Mouse (Mus musculus) liver, embryonic 14.5 days (tissue): ENCODE measurements around the gene Ppp1r14b. TPM values are rescaled to one million over a fixed set of nuclear protein-coding genes. Genes with fewer than 3 reads are reported as not detected.
A peak's percentile ranks its signal among the peaks of the same experiment; 100 is the strongest.

ENCODE experiments used
- ATAC-seq: fragments of 200-750 bp; cut with Nextera tagmentation; 2 replicates; pipeline ENCODE4 v1.8.0; 2017; ENCODE audit warnings: moderate number of reproducible peaks, mild to moderate bottlenecking, moderate library complexity; ENCODE audit not compliant: insufficient read depth
- DNase-seq, 3 experiments: peaks; one replicate each; pipeline ENCODE4 v3.0.0-alpha.2; 2012 to 2013; ENCODE audit warnings: low read depth in 3 of 3, low spot score in 3 of 3
- H3K27ac ChIP-seq: fragments of 300-500 bp; sonication (generic); 2 replicates; pipeline ENCODE4 v1.5.1; 2014; ENCODE audit warnings: moderate library complexity, mild to moderate bottlenecking, control low read depth, inconsistent platforms
- H3K27me3 ChIP-seq: fragments of 300-500 bp; sonication (generic); 2 replicates; pipeline ENCODE4 v1.6.1; 2014; ENCODE audit warnings: mild to moderate bottlenecking, low read length, moderate library complexity; ENCODE audit not compliant: control insufficient read depth, insufficient read depth
- H3K36me3 ChIP-seq: fragments of 300-500 bp; sonication (generic); replicated peaks from 2 replicates; pipeline ENCODE4 v1.6.1; 2014; ENCODE audit warnings: low read depth; ENCODE audit not compliant: control insufficient read depth, insufficient read depth
- H3K4me1 ChIP-seq, 2 experiments: fragments of 200-500 bp in 1 of 2; fragments of 300-500 bp in 1 of 2; sonication (generic) in 1 of 2; replicated peaks; 2 replicates each; pipeline ENCODE4 v1.6.1; 2012 to 2014; ENCODE audit warnings: antibody characterized with exemption in 1 of 2, inconsistent platforms in 1 of 2, low read length in 1 of 2; ENCODE audit not compliant: control insufficient read depth in 2 of 2, insufficient read depth in 2 of 2
- H3K4me2 ChIP-seq: fragments of 300-500 bp; sonication (generic); 2 replicates; pipeline ENCODE4 v1.6.1; 2014; ENCODE audit warnings: low read depth, mild to moderate bottlenecking, control low read depth, moderate library complexity
- H3K4me3 ChIP-seq, 2 experiments: fragments of 200-500 bp in 1 of 2; fragments of 300-500 bp in 1 of 2; sonication (generic) in 1 of 2; 2 replicates each; pipeline ENCODE4 v1.5.1; 2012 to 2014; ENCODE audit warnings: low read depth in 2 of 2, low read length in 2 of 2, mild to moderate bottlenecking in 2 of 2, control low read depth in 1 of 2, inconsistent platforms in 1 of 2, moderate library complexity in 1 of 2; ENCODE audit not compliant: insufficient read depth in 1 of 2
- H3K9ac ChIP-seq: fragments of 300-500 bp; sonication (generic); replicated peaks from 2 replicates; pipeline ENCODE4 v1.6.1; 2014; ENCODE audit warnings: mild to moderate bottlenecking, control low read depth, moderate library complexity
- H3K9me3 ChIP-seq: fragments of 300-500 bp; sonication (generic); 2 replicates; pipeline ENCODE4 v1.6.1; 2016; ENCODE audit warnings: low read length, mixed read lengths; ENCODE audit not compliant: control insufficient read depth
- CTCF ChIP-seq: IDR thresholded peaks from 2 replicates; pipeline ENCODE4 v1.5.1; 2016; ENCODE audit warnings: antibody characterized with exemption, low read depth, control low read depth
- EP300 ChIP-seq: IDR thresholded peaks from 2 replicates; pipeline ENCODE4 v1.6.1; 2016; ENCODE audit warnings: antibody characterized with exemption, low read depth
- WGBS: fragments of 180-500 bp; shearing (Covaris S2); extraction: QIAGEN DNeasy Blood & Tissue Kit; methylation state at CpG from one replicate; pipeline ENCODE4 v1.1.7; 2014; ENCODE audit not compliant: insufficient replicate concordance; 5-methylcytosine and 5-hydroxymethylcytosine counted together
- polyA plus RNA-seq, 2 experiments: library from polyadenylated mRNA; depleted of rRNA in 1 of 2; stranded (reverse) in 1 of 2; unstranded in 1 of 2; fragments of >200 nt; fragmentation: Nextera tagmentation in 1 of 2; extraction: Ambion mirVana in 1 of 2; gene quantifications; 2 replicates each; pipeline versions ENCODE4 v1.2.1 to v1.2.3; 2012 to 2014

The Ppp1r14b gene
- polyA plus RNA-seq, 2 experiments, result 69.6 to 74.0 TPM

- H3K9ac ChIP-seq, result no peak within 1 kb of the TSS
- no peak for ATAC-seq
- peak within 1 kb of the TSS; percentile 18 for H3K4me2 ChIP-seq
Measured at GRCm38 (mm10) chr19:6934195-6934977, 40.4 kb upstream of the Ppp1r14b start, which contains the start of gene Kcnk4. Kcnk4 (minus strand) TSS chr19:6934515.

GRCm38 (mm10) chr19:6936299-6936698 lies 38.5 kb upstream of the Ppp1r14b start:
- peak; percentile 75 for TF ChIP-seq CTCF
- no peak for TF ChIP-seq EP300
- Histone ChIP-seq H3K36me3 (no peaks in the 10 kb centered on the region), H3K4me1 (peaks cover 3% of the 10 kb centered on the region in 2 experiments; a peak in 2 of 4 replicates), H3K27ac (no peak overlapping the region), H3K9ac (no peak overlapping the region), H3K9me3 (no peaks in the 10 kb centered on the region), H3K4me2 (no peak overlapping the region), H3K4me3 (no peak overlapping the region), H3K27me3 (peaks cover 47% of the 10 kb centered on the region)
- no peak for DNase-seq
- no peak for ATAC-seq
- 9% methylated on average over 3 of the region's 3 CpGs for WGBS

More at GRCm38 (mm10) chr19:6934195-6934977, 40.4 kb upstream of the Ppp1r14b start, which contains the start of gene Kcnk4:
- H3K27me3 ChIP-seq, result peaks cover 61% of the 10 kb centered on the region
- no peak within 1 kb of the TSS for H3K27ac ChIP-seq
- H3K9me3 ChIP-seq, result no peaks in the 10 kb centered on the region
- H3K4me1 ChIP-seq, result no peaks in the 10 kb centered on the region
- H3K36me3 ChIP-seq, result no peaks in the 10 kb centered on the region
- no peak for DNase-seq
- WGBS, result 12% methylated on average over 23 of the region's 23 CpGs
- 0 out of 4 replicates have a peak within 1 kb of the TSS, but pooled peaks of 1 of the 2 experiments have one; percentile 12 for H3K4me3 ChIP-seq
- TF ChIP-seq CTCF, result no peak

GRCm38 (mm10) chr19:6937541-6938465 lies 37.0 kb upstream of the Ppp1r14b start:
- H3K4me3 ChIP-seq, result no peak overlapping the region
- peaks cover 3 to 5% of the 10 kb centered on the region in 2 experiments for H3K4me1 ChIP-seq
- peaks cover 32% of the 10 kb centered on the region for H3K27me3 ChIP-seq
- TF ChIP-seq EP300 (no peak), CTCF (no peak)
- no peaks in the 10 kb centered on the region for H3K36me3 ChIP-seq
- H3K27ac ChIP-seq, result no peak overlapping the region
- DNase-seq (no peak), ATAC-seq (no peak)
- 71% methylated on average over 16 of the region's 16 CpGs for WGBS
- no peak overlapping the region for H3K9ac ChIP-seq
- H3K9me3 ChIP-seq, result no peaks in the 10 kb centered on the region
- no peak overlapping the region for H3K4me2 ChIP-seq

GRCm38 (mm10) chr19:6939106-6940002 lies 35.4 kb upstream of the Ppp1r14b start:
- Histone ChIP-seq H3K27me3 (peaks cover 17% of the 10 kb centered on the region), H3K4me2 (no peak overlapping the region), H3K36me3 (no peaks in the 10 kb centered on the region), H3K9ac (no peak overlapping the region), H3K9me3 (no peaks in the 10 kb centered on the region), H3K27ac (no peak overlapping the region), H3K4me3 (no peak overlapping the region), H3K4me1 (peaks cover 3 to 8% of the 10 kb centered on the region in 2 experiments)
- ATAC-seq (no peak), DNase-seq (no peak)
- TF ChIP-seq EP300 (no peak), CTCF (no peak)
- WGBS, result 79% methylated on average over 20 of the region's 20 CpGs
